Mouse (Mus musculus) erythroblast, embryonic 14.5 days (primary cell): ENCODE results near the gene Brs3. TPM values are rescaled to one million over a fixed set of nuclear protein-coding genes. Genes with fewer than 3 reads are reported as not detected.

Experiments
- H3K27me3 ChIP-seq: 2 replicates; pipeline ENCODE4 v1.6.1; 2012; ENCODE audit warnings: inconsistent platforms; ENCODE audit not compliant: control insufficient read depth
- H3K36me3 ChIP-seq: 2 replicates; pipeline ENCODE4 v1.6.1; 2012; ENCODE audit warnings: mild to moderate bottlenecking, inconsistent platforms; ENCODE audit not compliant: control insufficient read depth
- H3K4me1 ChIP-seq: 2 replicates; pipeline ENCODE4 v1.6.1; 2012; ENCODE audit warnings: inconsistent platforms; ENCODE audit not compliant: control insufficient read depth
- H3K4me3 ChIP-seq: replicated peaks from 2 replicates; pipeline ENCODE3; 2012; ENCODE audit warnings: moderate library complexity, mild to moderate bottlenecking, inconsistent platforms
- H3K9me3 ChIP-seq: 2 replicates; pipeline ENCODE4 v1.6.1; 2012; ENCODE audit warnings: low read length, inconsistent platforms, mixed read lengths; ENCODE audit not compliant: control insufficient read depth
- GATA1 ChIP-seq: IDR thresholded peaks from 2 replicates; pipeline ENCODE4 v1.6.1; 2012; ENCODE audit warnings: low read length, inconsistent platforms, mixed read lengths
- TAL1 ChIP-seq: IDR thresholded peaks from 3 replicates; pipeline ENCODE4 v1.6.1; 2012; ENCODE audit warnings: low read length, inconsistent platforms, mixed read lengths
- polyA plus RNA-seq: library from polyadenylated mRNA; stranded (reverse); fragments of >175 nt; gene quantifications from 2 replicates; pipeline ENCODE4 v1.2.3, GENCODE M21; 2012

The Brs3 gene
- not detected in 2 replicates for polyA plus RNA-seq

DNA sequence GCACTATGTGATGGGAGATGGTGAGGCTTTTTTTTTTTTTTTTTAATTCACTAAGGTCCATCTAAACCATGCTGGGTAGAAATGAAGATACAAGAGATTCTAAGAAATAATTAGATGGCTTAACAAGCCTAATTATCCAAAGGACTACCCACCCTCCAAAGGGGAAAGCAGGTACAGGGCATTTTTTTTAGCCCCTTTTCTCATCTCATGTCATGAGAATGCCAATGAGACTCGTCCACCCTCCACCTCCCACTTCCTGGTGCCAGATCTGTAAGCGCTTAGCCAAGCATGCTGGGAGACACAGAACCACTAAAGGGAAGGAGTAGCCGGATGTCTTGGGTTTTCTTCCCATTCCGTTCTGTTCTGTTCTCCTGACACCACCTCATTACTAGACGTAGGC lies at the start of gene Brs3:
TSS of gene Brs3 (plus strand) at position 301 of the 400 bp plus-strand sequence.
- TF ChIP-seq TAL1 (no peak), GATA1 (no peak)
- H3K27me3 ChIP-seq = no peaks in the 10 kb centered on the region
- H3K4me1 ChIP-seq = no peaks in the 10 kb centered on the region
- H3K36me3 ChIP-seq = no peaks in the 10 kb centered on the region
- no peaks in the 10 kb centered on the region for H3K9me3 ChIP-seq
- no peak within 1 kb of the TSS for H3K4me3 ChIP-seq

DNA sequence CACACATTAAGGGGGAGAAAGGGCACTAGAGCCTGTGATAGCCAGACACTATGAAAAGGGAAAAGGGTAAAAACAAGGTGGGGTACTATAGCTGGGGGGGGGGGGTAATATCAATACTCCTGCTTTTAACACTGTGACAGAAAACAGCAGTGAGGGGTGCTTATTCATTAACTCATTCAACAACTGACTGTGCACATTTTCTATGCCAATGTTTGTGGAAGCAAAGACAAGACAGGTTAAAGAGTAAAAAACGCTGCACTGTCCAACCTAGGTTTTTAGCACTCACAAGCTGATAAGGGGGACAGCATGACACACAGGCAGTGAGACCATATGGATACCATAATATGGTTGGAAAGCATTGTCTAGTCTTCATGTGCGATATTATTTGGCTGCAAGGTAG lies 30.0 kb upstream of the Brs3 start:
- Histone ChIP-seq H3K9me3 (peaks cover 8% of the 10 kb centered on the region), H3K4me1 (no peaks in the 10 kb centered on the region), H3K27me3 (no peaks in the 10 kb centered on the region), H3K36me3 (no peaks in the 10 kb centered on the region), H3K4me3 (no peak overlapping the region)
- TF ChIP-seq GATA1 = no peak
- no peak for TF ChIP-seq TAL1

DNA sequence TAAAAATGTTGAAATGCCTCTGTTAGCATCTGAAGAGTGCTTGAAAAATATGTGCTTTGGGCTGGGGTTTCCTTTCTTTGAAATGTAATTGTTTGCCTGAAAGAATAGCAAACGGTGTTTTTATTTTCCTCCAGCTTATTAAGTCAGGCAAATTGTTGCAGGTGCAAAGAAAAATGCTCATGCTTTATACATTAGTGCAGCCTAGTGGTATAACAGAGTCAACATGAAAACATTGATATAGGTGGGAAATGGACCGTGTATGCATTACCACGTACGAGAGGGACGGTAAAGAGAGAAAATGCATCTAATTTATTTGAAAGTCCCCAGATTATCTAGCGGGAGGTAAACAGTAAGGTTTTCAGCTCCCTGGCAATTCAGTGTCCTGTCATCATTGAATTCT lies 995 bp downstream of the Brs3 start:
- TF ChIP-seq TAL1 (no peak), GATA1 (no peak)
- no peaks in the 10 kb centered on the region for H3K9me3 ChIP-seq

DNA sequence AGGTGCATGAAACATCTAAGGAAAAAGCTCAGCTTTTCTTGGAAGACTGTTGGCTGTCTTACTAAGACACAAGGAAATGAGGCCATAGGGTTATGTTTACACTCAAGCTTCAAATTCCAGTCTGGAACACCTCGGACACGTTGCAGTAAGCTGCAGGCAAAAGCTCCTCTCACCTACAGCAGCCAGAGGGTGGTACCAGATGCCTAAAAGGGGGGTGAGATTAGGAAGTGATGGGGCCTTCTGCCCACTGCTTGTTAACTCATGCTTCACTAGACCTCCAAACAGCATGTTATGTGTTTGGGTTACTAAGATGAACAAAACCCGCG lies 9.9 kb downstream of the Brs3 start:
- H3K4me1 ChIP-seq = peaks cover 8% of the 10 kb centered on the region
- H3K27me3 ChIP-seq = no peaks in the 10 kb centered on the region; the same call in 1 of the 2 replicates
- H3K4me3 ChIP-seq = peak overlapping the region; percentile 87
- peaks cover 23% of the 10 kb centered on the region for H3K36me3 ChIP-seq
- no peak for TF ChIP-seq TAL1
- H3K9me3 ChIP-seq = peaks cover 8% of the 10 kb centered on the region

More for the DNA sequence above, 995 bp downstream of the Brs3 start:
- H3K4me1 ChIP-seq = no peaks in the 10 kb centered on the region
- no peak overlapping the region for H3K4me3 ChIP-seq
- H3K36me3 ChIP-seq = no peaks in the 10 kb centered on the region
- H3K27me3 ChIP-seq = no peaks in the 10 kb centered on the region

DNA sequence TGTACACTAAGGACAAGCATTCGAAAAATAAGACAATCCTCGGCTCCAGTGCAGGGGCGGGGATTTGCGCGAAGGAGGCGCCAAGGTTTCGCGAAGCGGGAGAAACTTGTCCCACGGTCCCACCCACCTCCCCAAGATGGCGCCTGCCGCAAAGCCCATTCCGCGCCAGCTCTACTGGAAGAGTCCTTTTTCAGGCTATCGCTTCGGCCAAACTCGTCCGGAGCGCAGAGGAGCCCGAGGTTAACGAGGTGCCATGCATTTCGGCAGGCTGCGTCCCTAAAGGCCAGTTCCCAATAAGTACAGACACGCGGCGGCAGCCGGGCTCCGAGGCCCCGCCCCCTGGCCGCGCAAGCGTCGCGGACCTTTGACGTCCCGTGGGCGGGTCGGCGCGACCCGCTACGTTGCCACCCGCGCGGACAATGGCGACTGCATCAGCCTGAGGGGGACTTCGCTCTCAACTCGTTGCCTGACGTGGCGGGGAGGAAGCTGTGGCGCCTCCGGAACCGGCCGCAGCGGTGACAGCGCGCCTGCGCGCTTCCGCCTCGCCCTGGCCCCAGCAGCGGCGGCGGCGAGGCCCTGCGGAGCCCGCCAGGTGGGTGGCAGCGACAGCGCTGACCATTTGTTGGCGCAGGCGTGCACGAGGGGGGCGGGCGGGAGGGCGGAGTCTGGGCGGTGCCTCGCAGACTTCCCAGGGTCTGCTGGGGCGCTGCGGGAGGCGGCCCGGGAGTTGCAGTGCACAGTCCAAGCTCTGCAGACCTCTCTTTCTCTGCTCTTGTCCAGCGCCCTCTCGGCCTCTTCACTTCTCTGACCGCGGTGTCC lies 10.5 kb downstream of the Brs3 start, which contains the start of gene Htatsf1:
TSS of gene Htatsf1 (plus strand) at position 410 of the 819 bp plus-strand sequence.
- peaks cover 8% of the 10 kb centered on the region for H3K9me3 ChIP-seq
- H3K27me3 ChIP-seq = no peaks in the 10 kb centered on the region; the same call in 1 of the 2 replicates
- no peak for TF ChIP-seq GATA1
- no peak for TF ChIP-seq TAL1
- H3K4me3 ChIP-seq = peak within 1 kb of the TSS; percentile 87
- H3K36me3 ChIP-seq = peaks cover 27% of the 10 kb centered on the region
- peaks cover 8% of the 10 kb centered on the region for H3K4me1 ChIP-seq

DNA sequence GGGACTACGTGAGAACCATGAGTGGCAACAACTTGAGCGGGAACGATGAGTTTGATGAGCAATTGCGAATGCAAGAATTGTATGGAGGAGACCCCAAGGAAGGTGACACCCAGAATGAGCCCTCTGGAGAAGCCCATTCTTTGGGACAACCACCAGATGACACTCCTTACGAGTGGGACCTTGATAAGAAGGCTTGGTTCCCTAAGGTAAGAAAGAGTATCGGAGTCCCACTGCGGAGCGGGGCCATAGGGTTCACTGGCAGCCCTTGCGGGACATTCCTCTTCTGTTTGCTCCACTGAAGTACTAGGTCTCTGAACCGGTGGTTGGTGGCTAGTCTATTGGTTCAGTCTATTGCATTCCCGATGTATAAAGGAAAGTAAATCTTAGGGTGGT lies 11.1 kb downstream of the Brs3 start:
- Histone ChIP-seq H3K9me3 (peaks cover 8% of the 10 kb centered on the region), H3K27me3 (no peaks in the 10 kb centered on the region; the same call in 1 of the 2 replicates), H3K4me3 (peak overlapping the region; percentile 87)

DNA sequence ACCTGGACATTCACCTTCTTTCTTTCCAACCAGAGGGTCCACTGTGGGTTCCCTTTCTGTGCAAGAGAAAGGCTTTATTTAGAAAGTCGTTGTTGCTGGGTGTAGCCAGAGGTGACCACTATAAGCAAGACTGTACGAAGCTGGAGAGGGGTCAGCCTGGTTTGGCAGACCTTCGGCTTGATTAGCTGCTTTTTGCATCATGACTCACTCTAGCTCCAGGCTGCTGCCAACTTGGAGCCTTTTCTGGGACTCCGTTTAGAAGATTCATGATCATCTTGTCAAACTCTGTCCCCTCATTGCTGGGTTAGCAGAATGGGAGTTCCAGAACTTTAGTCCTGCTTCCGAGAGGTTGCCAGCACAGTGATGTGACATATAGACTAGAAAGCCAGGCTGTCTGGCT lies 38.6 kb downstream of the Brs3 start:
- H3K4me1 ChIP-seq = no peaks in the 10 kb centered on the region
- H3K4me3 ChIP-seq = no peak overlapping the region
- no peaks in the 10 kb centered on the region for H3K9me3 ChIP-seq
- H3K36me3 ChIP-seq = no peaks in the 10 kb centered on the region
- no peak for TF ChIP-seq TAL1
- no peak for TF ChIP-seq GATA1
- no peaks in the 10 kb centered on the region for H3K27me3 ChIP-seq

More for the DNA sequence above, 11.1 kb downstream of the Brs3 start:
- Histone ChIP-seq H3K36me3 (peaks cover 29% of the 10 kb centered on the region), H3K4me1 (peaks cover 8% of the 10 kb centered on the region)
- TF ChIP-seq TAL1 (no peak), GATA1 (no peak)

DNA sequence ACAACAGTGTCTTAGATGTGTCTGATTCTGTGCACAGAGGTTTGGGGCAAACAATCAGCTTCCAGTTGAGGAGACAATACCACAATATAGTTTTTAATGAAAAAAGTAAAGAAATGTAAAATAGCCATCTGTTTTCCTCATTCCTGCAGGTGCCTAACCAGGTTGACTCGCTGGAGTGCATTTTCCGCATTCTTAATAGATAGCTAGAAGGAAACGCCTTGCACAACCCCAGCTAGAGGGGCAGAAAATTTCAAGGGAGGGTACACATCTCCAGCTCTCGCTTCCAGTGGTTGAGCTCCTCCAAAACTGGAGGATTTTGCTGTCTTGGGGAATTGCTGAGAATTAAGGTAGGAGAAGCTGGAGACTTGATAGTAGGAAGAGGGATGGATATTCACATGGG lies 44.9 kb downstream of the Brs3 start, which contains the start of gene Vgll1:
TSS of gene Vgll1 (plus strand) at position 301 of the 400 bp plus-strand sequence.
- Histone ChIP-seq H3K36me3 (no peaks in the 10 kb centered on the region), H3K4me1 (no peaks in the 10 kb centered on the region), H3K4me3 (no peak within 1 kb of the TSS), H3K9me3 (no peaks in the 10 kb centered on the region), H3K27me3 (no peaks in the 10 kb centered on the region)
- TF ChIP-seq TAL1 (no peak), GATA1 (no peak)

Other genes starting within 250 kb of the Brs3 start
- not detected in 2 replicates for gene Map7d3, start 220.7 kb upstream of the Brs3 start, polyA plus RNA-seq
- 0.01 TPM in 1 of 2 replicates, not detected in the other for gene Adgrg4, start 172.9 kb upstream of the Brs3 start, polyA plus RNA-seq
- 1.0 and 1.1 TPM in 2 replicates for gene Htatsf1, start 10.5 kb downstream of the Brs3 start, polyA plus RNA-seq
- not detected in 2 replicates for gene Vgll1, start 45.0 kb downstream of the Brs3 start, polyA plus RNA-seq
- not detected in 2 replicates for gene Cd40lg, start 169.1 kb downstream of the Brs3 start, polyA plus RNA-seq